Mouse (Mus musculus) forebrain, embryonic 12.5 days (tissue): ENCODE results near the gene Gucd1. TPM values are rescaled to one million over a fixed set of nuclear protein-coding genes. Genes with fewer than 3 reads are reported as not detected.

Experiments used
- ATAC-seq: fragments of 200-750 bp; cut with Nextera tagmentation; 2 replicates; pipeline ENCODE4 v1.8.0; 2017; ENCODE audit warnings: moderate TSS enrichment; ENCODE audit not compliant: low FRiP score
- H3K27ac ChIP-seq: fragments of 300-500 bp; sonication (generic); 2 replicates; pipeline ENCODE4 v1.5.1; 2016; ENCODE audit warnings: mild to moderate bottlenecking
- H3K27me3 ChIP-seq: fragments of 300-500 bp; sonication (generic); 2 replicates; pipeline ENCODE4 v1.6.1; 2016; ENCODE audit warnings: mild to moderate bottlenecking
- H3K36me3 ChIP-seq: fragments of 300-500 bp; sonication (generic); replicated peaks from 2 replicates; pipeline ENCODE4 v1.6.1; 2016; ENCODE audit warnings: mild to moderate bottlenecking
- H3K4me1 ChIP-seq: fragments of 300-500 bp; sonication (generic); 2 replicates; pipeline ENCODE4 v1.6.1; 2016
- H3K4me2 ChIP-seq: fragments of 300-500 bp; sonication (generic); 2 replicates; pipeline ENCODE4 v1.6.1; 2016; ENCODE audit warnings: mild to moderate bottlenecking, moderate library complexity
- H3K4me3 ChIP-seq: fragments of 300-500 bp; sonication (generic); replicated peaks from 2 replicates; pipeline ENCODE4 v1.5.1; 2016; ENCODE audit warnings: mild to moderate bottlenecking
- H3K9ac ChIP-seq: fragments of 300-500 bp; sonication (generic); 2 replicates; pipeline ENCODE4 v1.6.1; 2016; ENCODE audit warnings: mild to moderate bottlenecking
- H3K9me3 ChIP-seq: fragments of 300-500 bp; sonication (generic); 2 replicates; pipeline ENCODE4 v1.6.1; 2016
- WGBS: fragments of 180-500 bp; shearing (Covaris S2); methylation state at CpG from one replicate; pipeline ENCODE4 v1.1.7; 2016; 5-methylcytosine and 5-hydroxymethylcytosine counted together
- polyA plus RNA-seq: library from polyadenylated mRNA; unstranded; fragments of >200 nt; fragmentation: Nextera tagmentation; extraction: Ambion mirVana; gene quantifications from 2 replicates; pipeline ENCODE4 v1.2.1, GENCODE M21; 2016

Gucd1 gene
- polyA plus RNA-seq, 1 experiment from 2014 or later = 24.4 TPM

- Histone ChIP-seq H3K9me3 (no peaks in the 10 kb centered on the region), H3K9ac (no peak overlapping the region), H3K27me3 (no peaks in the 10 kb centered on the region), H3K4me1 (peaks cover 7% of the 10 kb centered on the region), H3K36me3 (no peaks in the 10 kb centered on the region), H3K4me3 (no peak overlapping the region), H3K27ac (no peak overlapping the region), H3K4me2 (no peak overlapping the region)
- 17% methylated on average over 3 of the region's 3 CpGs for WGBS
- ATAC-seq = peak; percentile 53
These were observed 81.1 kb downstream of the Gucd1 start for GRCm38 (mm10) chr10:75436604-75437217.

GRCm38 (mm10) chr10:75430633-75431032 lies 87.1 kb downstream of the Gucd1 start:
- Histone ChIP-seq H3K4me3 (no peak overlapping the region), H3K27me3 (no peaks in the 10 kb centered on the region), H3K4me1 (no peaks in the 10 kb centered on the region), H3K9me3 (no peaks in the 10 kb centered on the region), H3K9ac (no peak overlapping the region), H3K27ac (no peak overlapping the region), H3K36me3 (no peaks in the 10 kb centered on the region), H3K4me2 (no peak overlapping the region)
- WGBS = 92% methylated on average over 6 of the region's 6 CpGs
- ATAC-seq = no peak

- H3K9ac ChIP-seq = no peak overlapping the region
- no peak overlapping the region for H3K27ac ChIP-seq
- WGBS = 90% methylated on average over 5 of the region's 5 CpGs
- no peaks in the 10 kb centered on the region for H3K27me3 ChIP-seq
- H3K36me3 ChIP-seq = no peaks in the 10 kb centered on the region
- no peaks in the 10 kb centered on the region for H3K4me1 ChIP-seq
- H3K4me2 ChIP-seq = no peak overlapping the region
- no peak overlapping the region for H3K4me3 ChIP-seq
- no peaks in the 10 kb centered on the region for H3K9me3 ChIP-seq
- no peak for ATAC-seq
These were observed 87.6 kb downstream of the Gucd1 start for GRCm38 (mm10) chr10:75430147-75430537.

GRCm38 (mm10) chr10:75429522-75430146 lies 88.1 kb downstream of the Gucd1 start:
- H3K9me3 ChIP-seq = no peaks in the 10 kb centered on the region

GRCm38 (mm10) chr10:75429004-75429380 lies 88.8 kb downstream of the Gucd1 start:
- Histone ChIP-seq H3K4me1 (no peaks in the 10 kb centered on the region), H3K4me2 (no peak overlapping the region), H3K4me3 (no peak overlapping the region), H3K27me3 (no peaks in the 10 kb centered on the region), H3K27ac (no peak overlapping the region), H3K9me3 (no peaks in the 10 kb centered on the region), H3K9ac (no peak overlapping the region), H3K36me3 (no peaks in the 10 kb centered on the region)
- WGBS = 91% methylated on average over 6 of the region's 6 CpGs
- no peak for ATAC-seq

More at GRCm38 (mm10) chr10:75429522-75430146, 88.1 kb downstream of the Gucd1 start:
- ATAC-seq = no peak
- H3K9ac ChIP-seq = no peak overlapping the region
- H3K4me3 ChIP-seq = no peak overlapping the region
- H3K27me3 ChIP-seq = no peaks in the 10 kb centered on the region
- H3K4me2 ChIP-seq = no peak overlapping the region
- H3K27ac ChIP-seq = no peak overlapping the region
- H3K36me3 ChIP-seq = no peaks in the 10 kb centered on the region
- 89% methylated on average over 7 of the region's 7 CpGs for WGBS
- H3K4me1 ChIP-seq = no peaks in the 10 kb centered on the region

GRCm38 (mm10) chr10:75428049-75429003 lies 89.4 kb downstream of the Gucd1 start:
- no peaks in the 10 kb centered on the region for H3K9me3 ChIP-seq
- no peak overlapping the region for H3K9ac ChIP-seq
- no peak overlapping the region for H3K4me3 ChIP-seq
- H3K4me2 ChIP-seq = no peak overlapping the region
- ATAC-seq = no peak
- H3K27ac ChIP-seq = no peak overlapping the region
- H3K36me3 ChIP-seq = no peaks in the 10 kb centered on the region
- no peaks in the 10 kb centered on the region for H3K4me1 ChIP-seq
- no peaks in the 10 kb centered on the region for H3K27me3 ChIP-seq
- 86% methylated on average over 13 of the region's 13 CpGs for WGBS

GRCm38 (mm10) chr10:75424498-75424901 lies 93.3 kb downstream of the Gucd1 start:
- H3K9me3 ChIP-seq = no peaks in the 10 kb centered on the region
- WGBS = 92% methylated on average over 10 of the region's 10 CpGs
- no peak overlapping the region for H3K27ac ChIP-seq
- H3K4me3 ChIP-seq = no peak overlapping the region
- no peak overlapping the region for H3K4me2 ChIP-seq
- no peak overlapping the region for H3K9ac ChIP-seq
- no peaks in the 10 kb centered on the region for H3K36me3 ChIP-seq
- no peak for ATAC-seq
- no peaks in the 10 kb centered on the region for H3K4me1 ChIP-seq
- no peaks in the 10 kb centered on the region for H3K27me3 ChIP-seq

- no peak overlapping the region for H3K9ac ChIP-seq
- 71% methylated on average over 4 of the region's 4 CpGs for WGBS
- no peak for ATAC-seq
These were observed 99.0 kb downstream of the Gucd1 start for GRCm38 (mm10) chr10:75418747-75419146.

GRCm38 (mm10) chr10:75417363-75418042 lies 100.3 kb downstream of the Gucd1 start:
- H3K27me3 ChIP-seq = no peaks in the 10 kb centered on the region
- no peaks in the 10 kb centered on the region for H3K36me3 ChIP-seq
- peaks cover 7% of the 10 kb centered on the region for H3K4me1 ChIP-seq
- no peak overlapping the region for H3K27ac ChIP-seq
- no peak for ATAC-seq
- no peak overlapping the region for H3K4me2 ChIP-seq
- no peak overlapping the region for H3K9ac ChIP-seq
- H3K9me3 ChIP-seq = no peaks in the 10 kb centered on the region
- H3K4me3 ChIP-seq = no peak overlapping the region
- WGBS = 95% methylated on average over 8 of the region's 8 CpGs

More at GRCm38 (mm10) chr10:75418747-75419146, 99.0 kb downstream of the Gucd1 start:
- no peak overlapping the region for H3K27ac ChIP-seq
- H3K36me3 ChIP-seq = no peaks in the 10 kb centered on the region
- H3K27me3 ChIP-seq = no peaks in the 10 kb centered on the region
- no peaks in the 10 kb centered on the region for H3K4me1 ChIP-seq
- no peak overlapping the region for H3K4me2 ChIP-seq
- H3K4me3 ChIP-seq = no peak overlapping the region
- no peaks in the 10 kb centered on the region for H3K9me3 ChIP-seq

- Histone ChIP-seq H3K36me3 (no peaks in the 10 kb centered on the region), H3K9ac (no peak overlapping the region), H3K27me3 (no peaks in the 10 kb centered on the region), H3K27ac (no peak overlapping the region), H3K4me1 (peaks cover 21% of the 10 kb centered on the region), H3K4me3 (no peak overlapping the region), H3K9me3 (no peaks in the 10 kb centered on the region), H3K4me2 (no peak overlapping the region)
- 89% methylated on average over 7 of the region's 7 CpGs for WGBS
- ATAC-seq = no peak
These were observed 102.8 kb downstream of the Gucd1 start for GRCm38 (mm10) chr10:75414925-75415324.

- Histone ChIP-seq H3K27ac (no peak overlapping the region), H3K36me3 (no peaks in the 10 kb centered on the region), H3K4me1 (peaks cover 21% of the 10 kb centered on the region), H3K9me3 (no peaks in the 10 kb centered on the region), H3K27me3 (no peaks in the 10 kb centered on the region), H3K4me2 (peak overlapping the region; percentile 21), H3K4me3 (no peak overlapping the region), H3K9ac (no peak overlapping the region)
- no peak for ATAC-seq
- WGBS = 56% methylated on average over 27 of the region's 27 CpGs
These were observed 105.4 kb downstream of the Gucd1 start for GRCm38 (mm10) chr10:75412114-75413103.
